Mouse (Mus musculus): ENCODE results near the gene Wnt2. TPM values are rescaled to one million over a fixed set of nuclear protein-coding genes. Genes with fewer than 3 reads are reported as not detected.

Gene Wnt2
- polyA plus RNA-seq, 1 experiment from 2014 or later, result 2.1 TPM

DNA sequence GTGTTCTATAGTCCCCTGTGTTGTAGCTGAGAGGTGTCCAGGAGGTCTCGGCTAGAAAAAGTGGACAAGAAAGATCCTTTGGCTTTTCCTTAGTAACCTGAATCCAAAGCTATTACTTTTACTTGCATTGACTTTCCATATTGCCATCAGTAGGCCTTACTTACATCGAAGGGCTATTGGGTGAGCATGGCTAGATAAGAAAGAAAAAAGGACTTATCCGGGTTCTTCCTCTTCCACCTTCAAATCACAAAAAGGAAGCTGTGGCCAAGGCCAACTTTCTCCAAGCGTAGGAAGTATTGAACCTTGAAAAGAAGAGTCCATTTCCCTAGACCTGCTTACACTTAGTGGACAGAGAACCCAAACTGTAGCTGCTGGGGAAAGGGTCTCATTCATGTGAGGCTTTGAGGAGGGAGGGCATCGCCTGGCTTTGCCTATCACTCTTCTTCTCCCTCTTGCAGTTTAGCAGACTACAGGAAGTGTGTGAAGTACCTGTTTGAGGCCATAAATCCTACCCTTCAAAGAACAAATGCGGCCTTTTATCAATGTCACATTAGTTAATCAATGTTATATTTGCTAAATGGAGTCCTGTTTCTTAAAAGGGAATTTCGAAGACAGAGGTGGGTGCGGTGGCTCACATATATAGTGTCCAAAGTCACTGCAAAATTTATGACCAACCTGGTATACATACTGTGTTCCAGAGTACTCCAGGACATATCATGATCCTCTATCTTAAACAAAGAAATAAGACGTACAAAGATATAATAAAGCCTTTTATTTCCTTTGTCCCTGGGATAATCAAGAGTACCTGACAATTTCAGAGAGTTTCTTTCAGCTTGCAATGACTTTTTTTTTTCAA lies 40.0 kb downstream of the Wnt2 start:
- no peaks in the 10 kb centered on the region for H3K4me1 ChIP-seq (ENCODE audit: insufficient read depth)
- no peaks in the 10 kb centered on the region for H3K9me3 ChIP-seq (ENCODE audit: low read length)
- ATAC-seq (no peak), DNase-seq (no peak)
- no peaks in the 10 kb centered on the region for H3K27me3 ChIP-seq (ENCODE audit: insufficient read depth, low read length)
- H3K4me2 ChIP-seq (ENCODE audit: low read depth, low read length), result no peak overlapping the region
- no peak overlapping the region for H3K27ac ChIP-seq (ENCODE audit: low read depth)
- 70% methylated on average over 9 of the region's 9 CpGs for WGBS (ENCODE audit: insufficient replicate concordance)
- H3K9ac ChIP-seq (replicated peaks), result no peak overlapping the region
- H3K36me3 ChIP-seq (replicated peaks; ENCODE audit: insufficient read depth, low read length), result no peaks in the 10 kb centered on the region
- H3K4me3 ChIP-seq (ENCODE audit: low read depth, low read length), result no peak overlapping the region
- TF ChIP-seq EP300 (IDR thresholded peaks at IDR 0.05; ENCODE audit: low read depth), result no peak
- TF ChIP-seq CTCF (IDR thresholded peaks at IDR 0.05; ENCODE audit: low read depth), result no peak

GRCm38 (mm10) chr6:17979361-17979760 lies 51.0 kb downstream of the Wnt2 start:
- ATAC-seq (no peak), DNase-seq (no peak)
- no peaks in the 10 kb centered on the region for H3K9me3 ChIP-seq (ENCODE audit: low read length)
- H3K4me3 ChIP-seq (ENCODE audit: low read depth, low read length), result no peak overlapping the region
- H3K9ac ChIP-seq (replicated peaks), result no peak overlapping the region
- TF ChIP-seq EP300 (IDR thresholded peaks at IDR 0.05; ENCODE audit: low read depth) (no peak), CTCF (IDR thresholded peaks at IDR 0.05; ENCODE audit: low read depth) (no peak)
- 67% methylated on average over 1 of the region's 1 CpGs for WGBS (ENCODE audit: insufficient replicate concordance)
- no peaks in the 10 kb centered on the region for H3K36me3 ChIP-seq (replicated peaks; ENCODE audit: insufficient read depth, low read length)
- no peaks in the 10 kb centered on the region for H3K27me3 ChIP-seq (ENCODE audit: insufficient read depth, low read length)
- no peak overlapping the region for H3K4me2 ChIP-seq (ENCODE audit: low read depth, low read length)
- H3K4me1 ChIP-seq (ENCODE audit: insufficient read depth), result no peaks in the 10 kb centered on the region
- no peak overlapping the region for H3K27ac ChIP-seq (ENCODE audit: low read depth)

GRCm38 (mm10) chr6:17978881-17979280 lies 51.5 kb downstream of the Wnt2 start:
- TF ChIP-seq CTCF (IDR thresholded peaks at IDR 0.05; ENCODE audit: low read depth), result no peak
- no peak for TF ChIP-seq EP300 (IDR thresholded peaks at IDR 0.05; ENCODE audit: low read depth)
- no peaks in the 10 kb centered on the region for H3K36me3 ChIP-seq (replicated peaks; ENCODE audit: insufficient read depth, low read length)
- WGBS (ENCODE audit: insufficient replicate concordance), result 73% methylated on average over 3 of the region's 3 CpGs

DNA sequence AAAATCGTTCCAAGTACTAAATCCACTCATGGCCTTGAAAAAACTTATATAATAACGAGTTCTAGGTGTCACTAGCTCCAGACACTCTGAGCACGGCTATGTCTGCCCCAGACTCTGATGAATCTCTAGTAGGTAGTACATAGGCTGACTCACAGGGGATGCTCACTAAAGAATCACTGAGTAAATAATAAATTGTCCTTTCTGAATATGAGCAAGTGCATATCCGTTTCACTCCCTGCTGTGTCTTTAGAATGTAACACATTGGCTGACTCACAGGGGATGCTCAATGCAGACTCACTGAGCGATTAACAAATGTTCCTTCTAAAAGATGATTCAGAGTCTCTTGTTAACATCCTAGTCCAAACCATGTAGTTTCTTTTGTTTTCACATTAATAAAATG lies 52.1 kb downstream of the Wnt2 start:
- H3K9ac ChIP-seq (replicated peaks), result no peak overlapping the region
- no peaks in the 10 kb centered on the region for H3K4me1 ChIP-seq (ENCODE audit: insufficient read depth)
- no peak overlapping the region for H3K27ac ChIP-seq (ENCODE audit: low read depth)
- no peak overlapping the region for H3K4me2 ChIP-seq (ENCODE audit: low read depth, low read length)
- TF ChIP-seq CTCF (IDR thresholded peaks at IDR 0.05; ENCODE audit: low read depth) (no peak), EP300 (IDR thresholded peaks at IDR 0.05; ENCODE audit: low read depth) (no peak)
- H3K4me3 ChIP-seq (ENCODE audit: low read depth, low read length), result no peak overlapping the region
- no peaks in the 10 kb centered on the region for H3K36me3 ChIP-seq (replicated peaks; ENCODE audit: insufficient read depth, low read length)
- no peaks in the 10 kb centered on the region for H3K9me3 ChIP-seq (ENCODE audit: low read length)
- DNase-seq (no peak), ATAC-seq (no peak)
- 70% methylated on average over 5 of the region's 5 CpGs for WGBS (ENCODE audit: insufficient replicate concordance)
- H3K27me3 ChIP-seq (ENCODE audit: insufficient read depth, low read length), result no peaks in the 10 kb centered on the region

More at GRCm38 (mm10) chr6:17978881-17979280, 51.5 kb downstream of the Wnt2 start:
- no peaks in the 10 kb centered on the region for H3K9me3 ChIP-seq (ENCODE audit: low read length)
- no peak overlapping the region for H3K9ac ChIP-seq (replicated peaks)
- no peak overlapping the region for H3K27ac ChIP-seq (ENCODE audit: low read depth)
- no peak for DNase-seq
- no peaks in the 10 kb centered on the region for H3K27me3 ChIP-seq (ENCODE audit: insufficient read depth, low read length)
- H3K4me3 ChIP-seq (ENCODE audit: low read depth, low read length), result no peak overlapping the region
- no peaks in the 10 kb centered on the region for H3K4me1 ChIP-seq (ENCODE audit: insufficient read depth)
- ATAC-seq, result no peak
- no peak overlapping the region for H3K4me2 ChIP-seq (ENCODE audit: low read depth, low read length)

GRCm38 (mm10) chr6:17977165-17977564 lies 53.2 kb downstream of the Wnt2 start:
- TF ChIP-seq EP300 (IDR thresholded peaks at IDR 0.05; ENCODE audit: low read depth), result no peak
- no peak for TF ChIP-seq CTCF (IDR thresholded peaks at IDR 0.05; ENCODE audit: low read depth)
- DNase-seq, result no peak
- ATAC-seq, result no peak

GRCm38 (mm10) chr6:17974416-17974815 lies 56.0 kb downstream of the Wnt2 start:
- Histone ChIP-seq H3K4me1 (ENCODE audit: insufficient read depth) (no peaks in the 10 kb centered on the region), H3K27ac (ENCODE audit: low read depth) (no peak overlapping the region), H3K9ac (replicated peaks) (no peak overlapping the region), H3K4me3 (ENCODE audit: low read depth, low read length) (no peak overlapping the region), H3K9me3 (ENCODE audit: low read length) (no peaks in the 10 kb centered on the region), H3K36me3 (replicated peaks; ENCODE audit: insufficient read depth, low read length) (no peaks in the 10 kb centered on the region), H3K27me3 (ENCODE audit: insufficient read depth, low read length) (no peaks in the 10 kb centered on the region), H3K4me2 (ENCODE audit: low read depth, low read length) (no peak overlapping the region)
- 78% methylated on average over 3 of the region's 3 CpGs for WGBS (ENCODE audit: insufficient replicate concordance)
- no peak for DNase-seq
- ATAC-seq, result no peak
- no peak for TF ChIP-seq CTCF (IDR thresholded peaks at IDR 0.05; ENCODE audit: low read depth)
- no peak for TF ChIP-seq EP300 (IDR thresholded peaks at IDR 0.05; ENCODE audit: low read depth)

More at GRCm38 (mm10) chr6:17977165-17977564, 53.2 kb downstream of the Wnt2 start:
- Histone ChIP-seq H3K9ac (replicated peaks) (no peak overlapping the region), H3K36me3 (replicated peaks; ENCODE audit: insufficient read depth, low read length) (no peaks in the 10 kb centered on the region), H3K4me1 (ENCODE audit: insufficient read depth) (no peaks in the 10 kb centered on the region), H3K4me3 (ENCODE audit: low read depth, low read length) (no peak overlapping the region), H3K27ac (ENCODE audit: low read depth) (no peak overlapping the region), H3K27me3 (ENCODE audit: insufficient read depth, low read length) (no peaks in the 10 kb centered on the region), H3K9me3 (ENCODE audit: low read length) (no peaks in the 10 kb centered on the region), H3K4me2 (ENCODE audit: low read depth, low read length) (no peak overlapping the region)
- WGBS (ENCODE audit: insufficient replicate concordance), result 47% methylated on average over 1 of the region's 1 CpGs
